Mouse (Mus musculus) embryonic fibroblast, embryonic 13.5 days (primary cell): ENCODE measurements around the gene Ndel1.

Experiments
- CTCF ChIP-seq: IDR thresholded peaks from 2 replicates; pipeline ENCODE4 v1.5.1; 2011; ENCODE audit warnings: mild to moderate bottlenecking, control low read depth, low read length, moderate library complexity, borderline replicate concordance; ENCODE audit not compliant: insufficient read depth
- POLR2A ChIP-seq: IDR thresholded peaks from 2 replicates; pipeline ENCODE4 v1.6.1; 2011; ENCODE audit warnings: low read depth, mild to moderate bottlenecking, control low read depth, low read length, moderate library complexity

- TF ChIP-seq POLR2A (no peak), CTCF (no peak)
Measured at GRCm38 (mm10) chr11:68893911-68894464, 22.3 kb upstream of the Ndel1 start.
